9 mouse cellular contexts compared by ENCODE assay signal in genomic region chr7:87246940-87247339, GRCm38 (mm10). TPM values are rescaled to one million over a fixed set of nuclear protein-coding genes. Genes with fewer than 3 reads are reported as not detected.
DNase-seq lines count a peak whose midpoint lies in the region; ATAC-seq and TF ChIP-seq lines count a peak whose summit lies in the region.
"Had no signal": no experiment of that assay in that cellular context is flagged by ENCODE, and none has a peak within 500 bp of the region (broad histone marks: within the 10 kb centered on the region; RNA-seq: fewer than 3 reads in every experiment).

No protein-coding gene starts in this region.

- no peak for TF ChIP-seq CTCF in lung, embryonic 14.5 days (IDR thresholded peaks at IDR 0.05; ENCODE audit: low read depth)

- WGBS in lung, embryonic 14.5 days: 57% methylated on average over 1 of the region's 1 CpGs
- 68% methylated on average over 1 of the region's 1 CpGs for WGBS in forebrain, embryonic 10.5 days
- 78% methylated on average over 1 of the region's 1 CpGs for WGBS in limb, embryonic 11.5 days
- WGBS in neural tube, embryonic 15.5 days: 36% methylated on average over 1 of the region's 1 CpGs

- H3K9me3 ChIP-seq in lung, embryonic 14.5 days (ENCODE audit: low read depth, low read length): no peaks in the 10 kb centered on the region
- no peaks in the 10 kb centered on the region for H3K9me3 ChIP-seq in forebrain, embryonic 10.5 days
- no peaks in the 10 kb centered on the region for H3K9me3 ChIP-seq in limb, embryonic 11.5 days (ENCODE audit: control insufficient read depth, low read length)
- no peaks in the 10 kb centered on the region for H3K9me3 ChIP-seq in neural tube, embryonic 15.5 days (replicated peaks)

- no peak for DNase-seq in lung, embryonic 14.5 days
- DNase-seq in lung, postnatal 4 days: no peak
- no peak for DNase-seq in forebrain, embryonic 10.5 days (ENCODE audit: extremely low spot score, low spot score)
- no peak for DNase-seq in limb, embryonic 11.5 days (ENCODE audit: low spot score)
- DNase-seq in spleen, postnatal 10 days (ENCODE audit: low spot score in 2 of 2): no peak
- no peak for DNase-seq in adrenal gland, adult 2 months

- no peaks in the 10 kb centered on the region for H3K27me3 ChIP-seq in lung, embryonic 14.5 days (ENCODE audit: insufficient read depth, low read length)
- no peaks in the 10 kb centered on the region for H3K27me3 ChIP-seq in forebrain, embryonic 10.5 days (ENCODE audit: poor library complexity, severe bottlenecking)
- no peaks in the 10 kb centered on the region for H3K27me3 ChIP-seq in limb, embryonic 11.5 days (ENCODE audit: control insufficient read depth, insufficient read depth, low read length)
- H3K27me3 ChIP-seq in neural tube, embryonic 15.5 days (replicated peaks): no peaks in the 10 kb centered on the region

- peak overlapping the region; percentile 62 for H3K4me2 ChIP-seq in lung, embryonic 14.5 days
- peak overlapping the region; percentile 50 for H3K4me2 ChIP-seq in limb, embryonic 11.5 days (ENCODE audit: low read depth, severe bottlenecking)
- peak overlapping the region; percentile 86 for H3K4me2 ChIP-seq in neural tube, embryonic 15.5 days

- peak overlapping the region; percentile 93 for H3K27ac ChIP-seq in lung, embryonic 14.5 days (ENCODE audit: low read depth)
- peak overlapping the region; percentile 96 for H3K27ac ChIP-seq in forebrain, embryonic 10.5 days
- H3K27ac ChIP-seq in limb, embryonic 11.5 days (replicated peaks; ENCODE audit: low read depth, low read length): peak overlapping the region; percentile 79
- H3K27ac ChIP-seq in neural tube, embryonic 15.5 days (replicated peaks): peak overlapping the region; percentile 58

- peaks cover 5% of the 10 kb centered on the region; the same call in 1 of the 2 replicates for H3K4me1 ChIP-seq in lung, embryonic 14.5 days (ENCODE audit: insufficient read depth)
- H3K4me1 ChIP-seq in forebrain, embryonic 10.5 days: peaks cover 7% of the 10 kb centered on the region
- no peaks in the 10 kb centered on the region for H3K4me1 ChIP-seq in limb, embryonic 11.5 days (ENCODE audit: control insufficient read depth, insufficient read depth, low read length)
- H3K4me1 ChIP-seq in neural tube, embryonic 15.5 days: peaks cover 10% of the 10 kb centered on the region

- ATAC-seq in lung, embryonic 14.5 days (ENCODE audit: insufficient read depth): peak; percentile 15; the same call in 1 of the 2 replicates
- 0 out of 2 replicates have a peak, but pooled peaks have one; percentile 12 for ATAC-seq in limb, embryonic 11.5 days (ENCODE audit: insufficient number of reproducible peaks, low FRiP score, low TSS enrichment, low read depth)
- peak; percentile 58 for ATAC-seq in neural tube, embryonic 15.5 days (ENCODE audit: low FRiP score)
- ATAC-seq in activated CD4-positive, CD25-positive, alpha-beta regulatory T cell, adult 4 months: no peak

- peak overlapping the region; percentile 59 for H3K4me3 ChIP-seq in lung, embryonic 14.5 days (ENCODE audit: low read depth, low read length)
- peak overlapping the region; percentile 73 for H3K4me3 ChIP-seq in forebrain, embryonic 10.5 days
- H3K4me3 ChIP-seq in limb, embryonic 11.5 days (ENCODE audit: low read depth, low read length): peak overlapping the region; percentile 63
- H3K4me3 ChIP-seq in neural tube, embryonic 15.5 days (replicated peaks): peak overlapping the region; percentile 67

- peak overlapping the region; percentile 77 for H3K9ac ChIP-seq in lung, embryonic 14.5 days
- H3K9ac ChIP-seq in limb, embryonic 11.5 days (ENCODE audit: low read length): peak overlapping the region; percentile 92
- peak overlapping the region; percentile 70 for H3K9ac ChIP-seq in neural tube, embryonic 15.5 days (replicated peaks)

- H3K36me3 ChIP-seq in lung, embryonic 14.5 days (ENCODE audit: insufficient read depth): no peaks in the 10 kb centered on the region
- no peaks in the 10 kb centered on the region for H3K36me3 ChIP-seq in forebrain, embryonic 10.5 days (replicated peaks)
- H3K36me3 ChIP-seq in limb, embryonic 11.5 days (ENCODE audit: control insufficient read depth, insufficient read depth, low read length): no peaks in the 10 kb centered on the region
- no peaks in the 10 kb centered on the region for H3K36me3 ChIP-seq in neural tube, embryonic 15.5 days

RNA-seq across cellular contexts. Expression of gene Nox4, which starts 1.0 kb away (rescaled TPM):
- polyA plus RNA-seq in lung, embryonic 14.5 days (2014; fragmentation: Nextera tagmentation; extraction: Ambion mirVana): 10.6 and 11.0 TPM in 2 replicates
- 3.6 and 4.0 TPM in 2 replicates for polyA plus RNA-seq in forebrain, embryonic 10.5 days (2016; fragmentation: Nextera tagmentation; extraction: Ambion mirVana)
- 4.7 and 6.0 TPM in 2 replicates for polyA plus RNA-seq in limb, embryonic 11.5 days (2014; fragmentation: Nextera tagmentation; extraction: Ambion mirVana)
- 1.7 and 1.9 TPM in 2 replicates for polyA plus RNA-seq in neural tube, embryonic 15.5 days (2015; fragmentation: Nextera tagmentation; extraction: Ambion mirVana)
- not detected for polyA plus RNA-seq in activated CD4-positive, CD25-positive, alpha-beta regulatory T cell, adult 4 months (2017; shearing (Covaris generic))
- 1 to 10 TPM in 1 of 2 experiments, under 1 TPM in 1; 0.86 to 2.2 TPM for total RNA-seq in adrenal gland, adult 2 months (2021)
- 3.8 and 5.5 TPM in 2 replicates for polyA plus RNA-seq in adrenal gland, adult 2 months (2012; rRNA removed)
- polyA plus RNA-seq: erythroblast, embryonic 14.5 days had no signal
